Mouse (Mus musculus) left cerebral cortex, postnatal 14 days (tissue): ENCODE data around the gene Trio. TPM values are rescaled to one million over a fixed set of nuclear protein-coding genes. Genes with fewer than 3 reads are reported as not detected.

Experiments used
- DNase-seq, 2 experiments: peaks; one replicate each; pipeline ENCODE4 v3.0.0; 2021 to 2022; ENCODE audit warnings: low spot score in 2 of 2, mixed read lengths in 1 of 2
- intact Hi-C: fragments of 180-260 bp; cut with DNase I; formaldehyde crosslinking; loops from one replicate; pipeline ENCODE4 v1.15.1; 2025
- total RNA-seq, 2 experiments: library from RNA; stranded (reverse); gene quantifications; 2 replicates each; pipeline ENCODE4 v1.2.3; 2021

Gene Trio
- total RNA-seq, 2 experiments from 2014 or later: 185 to 195 TPM

- no peak for DNase-seq
- intact Hi-C loops: no loop called here
Measured at GRCm38 (mm10) chr15:27795942-27796867, 229.4 kb downstream of the Trio start.

GRCm38 (mm10) chr15:27793284-27793683, 232.4 kb downstream of the Trio start:
- intact Hi-C loops: no loop called here
- DNase-seq: no peak

GRCm38 (mm10) chr15:27792473-27792872, 233.2 kb downstream of the Trio start:
- DNase-seq: no peak
- intact Hi-C loops: no loop called here

GRCm38 (mm10) chr15:27791141-27791540, 234.5 kb downstream of the Trio start:
- no peak for DNase-seq
- intact Hi-C loops: no loop called here

GRCm38 (mm10) chr15:27790699-27791098, 234.9 kb downstream of the Trio start:
- intact Hi-C loops: no loop called here
- no peak for DNase-seq

- DNase-seq: no peak
- intact Hi-C loops: no loop called here
Measured at GRCm38 (mm10) chr15:27789325-27789724, 236.3 kb downstream of the Trio start.

GRCm38 (mm10) chr15:27788122-27788759, 237.4 kb downstream of the Trio start:
- intact Hi-C loops: no loop called here
- no peak for DNase-seq

GRCm38 (mm10) chr15:27787151-27787550, 238.5 kb downstream of the Trio start:
- intact Hi-C loops: no loop called here

GRCm38 (mm10) chr15:27786418-27786817, 239.2 kb downstream of the Trio start:
- DNase-seq: no peak
- intact Hi-C loops: no loop called here

More at GRCm38 (mm10) chr15:27787151-27787550, 238.5 kb downstream of the Trio start:
- no peak for DNase-seq

- intact Hi-C loops: no loop called here
- DNase-seq: no peak
Measured at GRCm38 (mm10) chr15:27785280-27786001, 240.2 kb downstream of the Trio start.

- intact Hi-C loops: no loop called here
- DNase-seq: no peak
Measured at GRCm38 (mm10) chr15:27784126-27784563, 241.5 kb downstream of the Trio start.

- DNase-seq: no peak
- intact Hi-C loops: no loop called here
Measured at GRCm38 (mm10) chr15:27783541-27784125, 242.0 kb downstream of the Trio start.

GRCm38 (mm10) chr15:27783092-27783491, 242.6 kb downstream of the Trio start:
- intact Hi-C loops: no loop called here
- DNase-seq: no peak

GRCm38 (mm10) chr15:27782383-27783036, 243.1 kb downstream of the Trio start:
- intact Hi-C loops: no loop called here
- DNase-seq: no peak

- intact Hi-C loops: no loop called here
- DNase-seq: peak in 1 of 2 experiments; percentile 48
Measured at GRCm38 (mm10) chr15:27779827-27780226, 245.8 kb downstream of the Trio start.

GRCm38 (mm10) chr15:27779398-27779797, 246.2 kb downstream of the Trio start:
- DNase-seq: no peak
- intact Hi-C loops: no loop called here

GRCm38 (mm10) chr15:27778256-27778655, 247.4 kb downstream of the Trio start:
- intact Hi-C loops: no loop called here
- peak; percentile 44 to 75 for DNase-seq

GRCm38 (mm10) chr15:27777455-27778190, 248.0 kb downstream of the Trio start:
- intact Hi-C loops: no loop called here
- no peak for DNase-seq
